Mouse (Mus musculus): ENCODE measurements at regions not wholly inside any gene's neighbourhood (a gene's known extent, or its start where the extent isn't known, plus 50 kb on each side); places are given as distances from the start of the nearest gene placed in this dataset.

DNA sequence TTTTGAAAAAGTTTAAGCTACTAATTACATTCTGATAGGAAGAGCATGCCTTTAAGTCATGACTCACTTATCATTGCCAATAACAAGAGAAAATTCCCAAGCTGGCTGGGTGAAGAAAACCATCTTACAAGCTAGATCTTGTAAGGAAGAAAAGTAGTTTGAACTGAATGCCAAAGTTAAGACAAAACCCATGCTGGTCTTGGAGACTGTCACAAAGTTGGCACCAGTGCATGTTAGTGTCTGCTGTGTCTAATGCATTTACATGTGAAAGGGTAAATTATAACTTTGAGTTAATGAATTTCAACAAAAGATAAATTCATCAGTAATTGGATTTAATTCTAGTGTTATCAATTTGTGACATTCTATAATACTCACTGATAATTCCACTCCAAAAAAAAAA lies 533.6 kb upstream of the Fam241a start:
- no peak for DNase-seq (ENCODE audit: low read depth, low spot score)

DNA sequence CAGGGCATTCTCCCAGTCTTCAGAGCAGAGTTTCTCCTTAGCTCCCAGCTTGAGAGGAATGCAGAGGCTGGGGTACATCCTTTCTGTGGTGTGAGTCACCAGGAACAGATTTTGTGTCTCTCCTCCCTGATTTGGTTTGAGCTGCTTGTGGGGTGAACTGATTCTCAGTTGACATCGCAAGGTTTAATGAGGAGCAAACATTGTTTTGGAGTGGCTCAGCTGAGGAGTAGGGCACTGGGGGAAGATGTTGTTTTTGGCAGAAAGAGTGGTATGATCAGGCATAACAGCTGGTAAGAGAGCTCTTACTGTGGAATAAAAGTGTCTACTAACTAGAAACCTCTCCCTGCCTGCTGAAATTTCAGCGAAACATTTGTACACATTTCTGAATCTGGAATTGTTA lies 519.4 kb upstream of the Fam241a start:
- no peak for DNase-seq (ENCODE audit: low read depth, low spot score)

DNA sequence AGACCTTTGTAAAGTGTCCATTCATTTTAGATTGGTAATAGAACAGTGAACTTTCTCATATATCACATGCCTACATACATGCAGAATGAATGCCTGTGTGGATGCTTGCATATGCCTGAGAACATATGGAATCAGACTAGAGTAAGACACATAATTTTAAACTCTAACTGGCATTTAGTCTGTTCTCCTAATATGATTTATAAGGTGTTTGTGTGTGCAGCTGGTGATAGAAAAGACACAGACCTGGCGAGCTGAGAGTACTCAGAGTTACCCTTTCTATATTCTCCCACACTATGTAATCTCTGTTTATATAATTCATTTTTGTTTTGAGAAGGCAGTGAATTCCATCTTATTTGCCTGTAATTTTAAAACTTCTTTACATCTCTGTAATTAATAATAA lies 517.4 kb upstream of the Fam241a start:
- DNase-seq (ENCODE audit: low read depth, low spot score): no peak

DNA sequence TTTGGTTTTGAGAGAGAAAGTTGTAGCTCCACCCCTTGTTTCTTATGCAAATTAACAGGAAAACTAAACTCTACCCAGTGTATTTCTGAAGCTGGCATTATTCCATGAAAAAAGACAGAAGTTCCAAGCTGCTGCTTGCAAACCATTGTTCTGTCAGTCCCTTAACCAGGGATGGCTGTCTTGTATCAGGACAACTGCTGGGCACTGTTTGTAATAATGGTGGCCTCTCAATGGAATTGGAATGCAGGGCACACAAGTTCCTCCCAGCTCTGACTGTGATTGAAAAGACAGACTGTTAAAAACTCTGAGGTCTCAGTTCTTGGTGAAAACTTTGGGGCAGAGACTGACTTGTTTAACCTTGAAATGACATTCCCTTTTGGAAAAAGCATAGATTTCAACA lies 516.0 kb upstream of the Fam241a start:
- peak; percentile 17 for DNase-seq (ENCODE audit: low read depth, low spot score)

GRCm38 (mm10) chr3:128394805-128395204 lies 498.7 kb upstream of the Fam241a start:
- no peak for DNase-seq (ENCODE audit: low read depth, low spot score)

DNA sequence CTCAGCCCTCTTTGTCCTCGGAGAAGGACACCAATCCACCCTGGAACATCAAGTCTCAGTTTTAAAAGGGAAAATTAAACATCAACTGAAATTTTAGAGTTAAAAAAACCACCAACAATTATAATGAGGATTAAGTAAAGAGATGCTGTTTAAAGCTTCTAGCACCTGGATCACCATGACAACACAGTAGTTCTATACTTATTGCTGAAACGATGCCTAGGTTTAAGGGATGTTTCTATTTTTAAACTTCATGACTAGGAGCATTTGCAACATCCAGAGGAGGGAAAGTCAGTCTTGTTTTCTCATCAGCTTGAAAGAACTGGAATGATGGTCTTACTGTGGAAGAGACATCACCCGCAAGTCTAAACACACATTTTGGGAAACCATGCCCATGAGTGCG lies 484.5 kb upstream of the Fam241a start:
- DNase-seq (ENCODE audit: low read depth, low spot score): no peak

- peak; percentile 7 for DNase-seq (ENCODE audit: low read depth, low spot score)
Measured at GRCm38 (mm10) chr3:128369521-128370127, 473.5 kb upstream of the Fam241a start.

DNA sequence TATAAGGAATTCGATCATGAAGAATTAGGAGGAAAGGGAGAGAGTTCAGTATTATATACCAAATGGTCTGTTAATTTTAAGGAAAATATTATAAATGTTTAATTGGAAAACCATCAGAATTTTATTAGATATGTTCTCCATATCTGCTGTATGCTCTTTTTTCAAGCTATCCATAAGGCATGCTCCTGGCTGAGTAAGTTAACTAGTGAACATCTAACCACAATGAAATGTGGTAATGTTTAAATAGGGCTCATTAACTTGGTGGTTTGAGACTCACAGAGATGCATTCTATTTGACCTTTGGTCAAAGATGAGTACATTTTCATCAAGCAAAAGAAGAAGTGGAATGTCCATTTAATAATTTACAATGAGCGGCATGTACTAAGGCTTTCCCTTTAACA lies 466.2 kb upstream of the Fam241a start:
- no peak for DNase-seq (ENCODE audit: low read depth, low spot score)

DNA sequence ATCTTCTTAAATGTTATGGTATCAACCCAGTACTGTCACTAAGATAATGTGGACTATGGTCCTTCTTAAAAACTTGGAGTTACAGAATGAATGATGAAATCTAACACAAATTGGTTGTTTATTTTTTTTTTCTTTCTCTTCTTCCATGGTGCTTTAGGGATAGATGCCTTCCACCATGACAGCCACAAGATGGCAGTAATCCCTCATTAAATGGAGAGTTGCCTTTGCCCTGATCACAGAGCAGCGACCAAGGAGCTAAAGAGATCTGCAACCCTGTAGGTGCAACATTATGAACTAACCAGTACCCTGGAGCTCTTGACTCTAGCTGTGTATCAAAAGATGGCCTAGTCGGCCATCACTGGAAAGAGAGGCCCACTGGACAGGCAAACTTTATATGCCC lies 453.0 kb upstream of the Fam241a start:
- DNase-seq (ENCODE audit: low read depth, low spot score): peak; percentile 44

GRCm38 (mm10) chr3:128347782-128348574 lies 451.9 kb upstream of the Fam241a start:
- no peak for DNase-seq (ENCODE audit: low read depth, low spot score)

- DNase-seq (ENCODE audit: low read depth, low spot score): no peak
Measured at GRCm38 (mm10) chr3:128337508-128337907, 441.4 kb upstream of the Fam241a start.

GRCm38 (mm10) chr3:128337031-128337430 lies 440.9 kb upstream of the Fam241a start:
- DNase-seq (ENCODE audit: low read depth, low spot score): peak; percentile 87

GRCm38 (mm10) chr3:128327677-128328076 lies 431.6 kb upstream of the Fam241a start:
- DNase-seq (ENCODE audit: low read depth, low spot score): no peak

GRCm38 (mm10) chr3:128301312-128301711 lies 405.2 kb upstream of the Fam241a start:
- DNase-seq (ENCODE audit: low read depth, low spot score): no peak

- DNase-seq (ENCODE audit: low read depth, low spot score): no peak
Measured at GRCm38 (mm10) chr3:128298110-128298509, 402.0 kb upstream of the Fam241a start.

GRCm38 (mm10) chr3:128287846-128288245 lies 391.7 kb upstream of the Fam241a start:
- DNase-seq (ENCODE audit: low read depth, low spot score): no peak

- no peak for DNase-seq (ENCODE audit: low read depth, low spot score)
Measured at GRCm38 (mm10) chr3:128285214-128285613, 389.1 kb upstream of the Fam241a start.

DNA sequence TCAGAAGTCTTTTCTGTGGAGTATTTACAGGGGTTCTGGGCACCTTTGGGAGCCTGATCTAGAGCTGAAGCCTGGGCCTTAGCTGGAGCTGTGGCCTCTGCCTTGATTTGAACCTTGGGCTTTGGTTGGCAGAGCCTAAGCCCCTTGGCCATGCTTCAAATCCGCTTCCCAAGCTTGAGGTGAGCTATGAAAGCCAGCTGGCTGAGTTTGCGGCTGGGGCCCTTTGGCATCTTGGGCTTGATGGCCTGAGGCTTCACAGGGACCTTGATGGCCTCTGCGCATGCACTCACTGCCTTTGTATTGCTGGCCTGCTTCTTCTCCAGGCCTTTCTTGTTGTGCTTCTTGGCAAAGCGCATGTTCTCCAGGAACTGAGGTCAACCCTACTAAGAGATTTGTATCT lies 384.5 kb upstream of the Fam241a start:
- DNase-seq (ENCODE audit: low read depth, low spot score): no peak

DNA sequence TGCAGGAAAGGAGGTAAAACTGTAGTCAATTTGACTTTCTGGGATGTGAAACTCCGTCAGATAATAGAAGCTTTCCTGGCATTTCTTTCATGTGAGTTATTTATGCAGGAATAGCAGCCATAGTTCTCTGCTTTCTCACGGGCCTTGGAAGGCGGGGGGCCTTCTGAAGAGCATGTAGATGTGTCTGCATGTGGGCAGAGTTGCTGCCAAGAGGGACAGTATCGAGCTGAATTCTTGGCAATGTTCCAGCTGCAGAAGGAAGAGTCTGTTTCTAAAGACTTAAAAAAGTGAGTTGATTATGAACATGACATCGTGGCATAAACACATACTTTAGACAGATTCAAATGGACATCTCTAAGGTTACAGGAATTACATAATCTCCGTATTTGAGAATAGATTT lies 374.5 kb upstream of the Fam241a start:
- no peak for DNase-seq (ENCODE audit: low read depth, low spot score)

DNA sequence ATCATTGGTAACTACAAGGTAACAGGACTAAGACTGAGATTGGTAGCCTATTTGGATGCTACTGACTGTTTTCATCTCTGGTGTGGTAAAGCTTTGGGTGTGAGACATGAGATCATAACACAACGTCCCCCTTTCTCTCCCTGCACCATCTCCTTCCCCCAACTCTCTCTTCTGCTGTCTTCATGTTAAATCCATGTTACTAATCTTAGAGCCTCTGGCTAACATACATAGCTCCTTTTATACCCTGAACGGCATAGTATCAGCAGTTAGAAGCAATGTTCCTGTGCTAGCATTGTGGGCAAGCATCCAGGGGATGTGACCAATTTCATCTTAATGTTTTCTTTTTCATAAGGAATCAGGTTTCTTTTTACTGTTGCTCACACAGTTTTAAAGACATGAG lies 365.1 kb upstream of the Fam241a start:
- no peak for DNase-seq (ENCODE audit: low read depth, low spot score)

- DNase-seq (ENCODE audit: low read depth, low spot score): peak; percentile 50
Measured at GRCm38 (mm10) chr3:128247816-128248215, 351.7 kb upstream of the Fam241a start.

DNA sequence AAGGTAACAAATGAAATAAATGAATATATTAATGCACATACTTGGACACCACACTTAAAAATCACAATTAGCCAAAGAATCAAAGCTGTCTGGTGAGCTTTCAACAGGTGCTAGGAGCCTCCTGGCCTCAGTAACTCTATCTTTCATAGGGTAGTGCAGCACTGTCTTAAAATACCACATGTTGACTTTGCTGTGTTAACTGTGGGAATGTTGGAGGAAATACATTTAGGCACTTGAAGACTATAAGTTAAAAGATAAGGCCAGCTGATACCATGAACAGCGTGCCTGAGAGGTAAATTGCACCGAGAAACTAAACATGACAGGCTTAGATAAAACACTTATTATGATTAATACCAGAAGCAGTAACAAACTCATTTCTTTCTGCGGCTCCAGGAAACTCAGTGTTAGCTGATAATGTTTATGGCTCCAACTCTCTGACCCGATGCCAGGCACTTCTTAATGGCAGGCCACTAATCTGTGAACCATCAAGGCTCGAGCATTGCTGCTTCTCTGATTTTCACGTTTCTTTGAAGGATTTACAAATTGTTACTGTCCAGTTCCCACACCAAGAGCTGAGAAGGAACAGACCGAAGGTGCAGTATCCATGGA lies 343.8 kb upstream of the Fam241a start:
- DNase-seq (ENCODE audit: low read depth, low spot score): no peak

GRCm38 (mm10) chr3:128230390-128230789 lies 334.3 kb upstream of the Fam241a start:
- DNase-seq (ENCODE audit: low read depth, low spot score): no peak
